Mouse (Mus musculus): ENCODE data around the gene Rfc2.

Rfc2 gene

DNA sequence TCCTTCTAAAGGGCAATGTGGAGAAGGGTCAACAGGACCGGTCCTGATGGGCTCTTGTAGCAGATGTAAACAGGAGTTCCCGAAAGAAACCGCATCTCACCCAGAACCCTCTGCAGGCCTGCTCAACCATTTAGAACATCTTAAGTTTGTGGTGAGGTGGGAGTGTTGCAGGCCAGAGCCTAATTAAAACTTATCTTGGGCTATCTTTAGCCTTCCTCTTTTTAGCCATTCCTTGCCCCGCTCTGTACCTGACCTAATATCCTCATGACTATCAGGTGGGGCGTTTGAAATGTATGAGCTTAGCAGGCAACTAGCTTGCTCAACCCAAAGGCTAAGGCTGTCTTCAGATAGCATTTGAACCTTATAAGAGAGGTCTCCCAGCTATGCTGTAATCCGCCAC is 15.5 kb upstream of the Rfc2 start:
- no peak for DNase-seq (ENCODE audit: inconsistent ontology term)

DNA sequence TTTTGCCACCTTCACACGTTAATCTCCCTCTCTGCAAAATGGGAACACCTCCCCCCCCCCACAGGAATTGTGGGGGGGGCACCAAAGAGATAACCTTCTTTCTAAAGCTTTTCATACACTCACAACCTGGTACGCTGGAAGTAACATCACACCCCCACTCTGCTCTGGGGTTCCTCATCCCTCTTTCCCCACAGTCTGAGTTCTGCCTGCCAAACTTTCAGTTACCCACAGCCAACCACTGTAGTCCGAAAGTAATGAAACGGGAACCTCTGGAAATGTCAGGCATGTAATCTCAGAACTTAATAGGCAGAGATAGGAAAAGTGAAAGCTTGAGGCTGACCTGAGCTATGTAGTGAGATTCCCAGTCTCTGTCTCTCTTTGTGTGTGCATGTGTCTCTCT is 13.7 kb upstream of the Rfc2 start:
- DNase-seq (ENCODE audit: inconsistent ontology term) = no peak

DNA sequence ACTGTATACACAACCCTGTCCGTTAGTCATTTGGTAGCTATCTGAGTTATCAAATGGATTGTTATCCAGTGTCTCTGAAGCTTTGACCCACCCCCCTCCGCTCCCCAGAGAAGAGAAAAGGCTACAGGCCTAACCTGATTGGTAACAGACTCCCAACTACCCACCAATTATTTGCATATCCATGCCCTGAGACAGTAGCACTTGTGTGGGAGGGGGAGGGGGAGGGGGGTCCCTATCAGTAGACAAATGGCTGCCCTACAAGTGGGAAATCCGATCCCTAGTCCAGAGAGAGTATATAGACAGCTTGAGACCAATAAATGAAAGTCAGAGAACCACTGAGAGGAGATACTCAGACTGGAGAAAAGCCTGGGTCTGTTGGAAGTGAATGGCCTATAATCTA is 13.1 kb upstream of the Rfc2 start:
- DNase-seq (ENCODE audit: inconsistent ontology term) = no peak

DNA sequence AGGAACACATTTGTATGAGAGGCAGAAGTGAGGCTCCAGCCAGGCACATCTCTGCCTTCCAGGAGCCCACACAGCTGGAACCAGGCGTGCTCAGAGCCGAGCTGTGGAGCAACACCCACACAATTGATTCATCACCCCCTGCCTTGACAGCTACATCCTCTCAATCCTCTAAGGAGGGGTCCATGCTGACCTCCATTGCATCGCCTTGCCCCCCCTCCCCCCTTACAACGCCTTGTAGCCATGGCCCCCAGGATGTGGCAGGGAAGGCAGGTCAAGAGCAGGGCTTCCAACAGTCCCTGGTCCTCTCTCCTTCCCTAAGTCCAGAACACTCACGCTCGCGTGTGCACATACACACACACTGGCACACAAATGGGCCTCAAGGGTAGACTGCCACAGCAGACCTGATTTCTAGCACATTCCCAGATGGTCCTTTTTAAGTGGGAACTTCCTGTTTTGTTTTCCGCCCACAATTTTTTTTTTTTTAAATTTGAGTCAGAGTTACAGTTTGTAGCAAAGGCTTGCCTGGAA is 12.1 kb upstream of the Rfc2 start:
- no peak for DNase-seq (ENCODE audit: inconsistent ontology term)

DNA sequence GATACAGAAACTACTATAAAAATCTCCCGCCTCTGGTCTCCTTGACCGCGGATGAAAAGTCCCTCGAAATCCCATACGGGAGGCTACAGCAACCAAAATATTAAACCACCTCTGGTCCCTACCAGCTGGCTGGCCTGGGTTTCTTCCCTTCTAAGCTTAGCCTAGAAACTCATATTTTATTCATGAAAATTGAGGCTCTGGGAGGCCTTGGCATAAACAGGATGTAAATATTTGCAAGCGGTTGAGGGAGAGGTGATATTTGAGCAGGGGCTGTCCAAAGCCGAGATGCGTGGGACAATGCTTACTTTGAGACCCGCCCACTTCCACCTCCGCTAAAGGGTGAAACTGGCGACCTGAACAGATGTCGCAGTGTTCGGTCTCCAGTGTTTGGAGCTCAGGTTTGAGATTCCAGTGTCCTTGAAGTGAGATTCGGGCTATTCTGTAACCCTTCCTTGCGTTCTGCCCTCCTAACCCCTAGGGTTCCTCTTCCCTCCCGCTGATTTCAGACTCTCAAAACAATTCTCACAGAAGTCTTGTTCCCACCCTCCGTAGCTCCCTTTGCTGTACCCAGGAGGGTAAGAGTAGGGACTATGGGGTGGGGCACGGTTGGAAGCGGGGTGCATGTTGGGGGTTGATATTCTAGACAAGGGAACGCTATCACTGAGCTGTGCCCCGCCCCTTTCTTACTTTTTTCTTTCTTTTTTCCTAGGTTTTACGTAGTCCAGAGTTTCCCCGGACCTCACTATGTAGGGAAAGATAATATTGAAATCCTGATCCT is 9.2 kb upstream of the Rfc2 start:
- DNase-seq (ENCODE audit: inconsistent ontology term) = peak; percentile 72

DNA sequence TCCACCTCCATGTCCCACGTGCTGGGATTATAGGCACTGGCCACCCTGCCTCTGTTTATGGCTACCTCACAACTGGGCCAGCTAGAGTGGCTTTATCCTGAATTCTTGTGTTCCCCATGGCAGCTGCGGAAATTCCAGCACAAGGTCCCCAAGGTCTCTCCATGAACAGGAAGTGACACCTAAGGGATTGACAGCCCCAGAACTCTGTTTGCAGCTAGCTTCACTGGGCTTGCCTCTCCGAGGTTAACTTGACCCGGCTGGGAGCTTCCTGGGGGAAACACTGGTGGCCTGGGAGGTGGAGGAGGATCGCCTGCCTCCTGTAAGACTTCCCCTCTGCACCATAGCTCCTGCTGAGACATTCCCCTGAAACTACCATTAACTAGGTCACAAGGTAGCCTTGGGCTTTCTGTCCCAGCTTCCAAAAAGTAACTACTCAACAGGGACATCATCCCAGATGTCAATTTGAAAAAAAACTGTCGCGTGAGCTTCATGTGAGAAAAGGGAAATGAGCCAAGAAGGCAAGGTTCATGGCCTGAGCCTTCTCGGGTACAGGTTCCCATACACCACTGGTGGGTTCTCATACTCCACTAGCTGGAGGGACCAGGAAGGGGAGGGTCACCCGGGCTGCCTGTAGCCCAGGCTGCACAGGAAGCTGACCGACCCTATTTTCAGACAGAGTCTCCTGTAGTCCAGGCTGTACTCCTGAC is 8.5 kb upstream of the Rfc2 start:
- no peak for DNase-seq (ENCODE audit: inconsistent ontology term)

DNA sequence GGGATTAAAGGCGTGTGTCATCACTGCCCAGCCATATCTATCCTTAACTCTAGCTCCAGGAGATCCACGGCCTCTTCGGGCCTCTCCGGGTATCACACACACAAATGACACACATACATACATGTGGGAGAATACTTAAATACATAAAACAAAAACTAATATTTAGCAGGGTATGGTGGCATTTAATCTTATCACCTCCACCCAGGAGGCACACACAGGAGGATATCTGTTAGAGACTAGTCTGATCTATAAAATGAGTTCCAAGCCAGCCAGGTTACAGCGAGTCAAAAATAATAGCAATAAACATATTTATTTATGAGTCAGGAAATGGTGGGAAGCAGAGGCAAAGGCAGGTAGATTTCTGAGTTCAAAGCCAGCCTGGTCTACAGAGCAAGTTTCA is 5.3 kb upstream of the Rfc2 start:
- no peak for DNase-seq (ENCODE audit: inconsistent ontology term)

DNA sequence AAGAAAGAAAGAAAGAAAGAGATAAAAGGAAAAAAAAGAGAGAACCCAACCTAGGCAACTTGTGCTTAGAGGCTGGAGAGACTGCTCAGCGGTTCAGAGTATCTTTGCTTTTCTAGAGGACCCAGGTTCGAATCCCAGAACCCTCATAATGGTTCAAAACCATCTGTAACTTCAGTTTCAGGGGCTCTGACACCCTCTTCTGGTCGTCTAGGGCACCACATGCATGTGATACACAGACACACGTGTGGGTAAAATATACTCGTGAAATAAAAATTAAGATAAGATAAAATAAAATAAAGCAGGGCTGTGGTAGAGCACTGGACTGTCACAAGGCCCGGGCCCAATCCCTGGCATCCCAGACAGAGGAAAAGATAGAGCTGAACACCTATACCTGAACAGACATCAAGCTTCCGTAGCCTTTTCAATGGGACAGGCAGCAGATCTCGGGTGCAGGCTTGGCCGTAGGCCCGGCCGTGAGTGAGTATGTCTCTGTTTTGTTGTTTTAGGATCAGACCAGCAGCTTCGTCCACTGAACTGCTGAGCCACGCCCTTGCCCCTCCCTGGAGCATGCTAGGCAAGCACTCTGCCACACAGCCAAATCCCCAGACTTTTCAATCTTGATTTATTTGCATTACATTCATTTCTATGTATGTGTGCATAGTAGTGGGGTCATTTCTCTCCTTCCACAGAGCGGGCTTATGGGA is 4.5 kb upstream of the Rfc2 start:
- DNase-seq (ENCODE audit: inconsistent ontology term) = no peak

DNA sequence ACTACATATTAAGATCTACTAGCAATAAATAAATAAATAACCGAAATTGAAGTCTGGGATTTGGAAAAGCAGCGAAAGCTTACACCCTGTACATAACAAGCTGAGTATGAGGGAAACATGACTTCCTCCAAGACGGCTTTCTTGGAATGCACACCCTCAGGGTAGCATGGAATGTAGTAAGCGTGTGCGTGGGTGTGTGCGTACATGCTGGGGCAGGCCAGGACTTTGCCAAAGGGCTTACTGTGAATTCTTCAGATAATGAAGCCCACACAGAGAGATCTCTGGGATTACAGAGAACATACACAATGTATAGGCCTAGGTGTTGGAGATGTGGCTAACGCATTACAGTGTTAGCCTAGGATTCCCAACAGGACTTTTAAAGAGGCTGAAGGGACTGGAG is 3.6 kb upstream of the Rfc2 start:
- DNase-seq (ENCODE audit: inconsistent ontology term) = no peak

DNA sequence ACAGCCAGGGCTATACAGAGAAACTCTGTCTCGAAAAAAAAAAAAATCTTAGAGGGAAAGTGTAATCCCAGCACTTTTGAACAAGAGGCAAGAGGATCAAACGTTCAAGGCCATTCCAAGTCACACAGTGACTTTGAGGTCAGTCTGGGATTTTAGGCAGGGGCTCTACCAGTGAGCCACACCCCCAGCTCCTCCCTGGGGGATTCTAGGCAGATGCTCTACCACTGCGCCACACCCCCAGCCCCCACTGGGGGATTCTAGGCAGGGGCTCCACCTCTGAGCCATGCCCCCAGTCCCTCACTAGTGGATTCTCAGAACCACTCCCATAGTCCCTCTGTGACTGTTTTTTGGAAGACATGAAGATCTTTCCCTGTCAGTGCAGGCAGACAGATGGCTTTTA is 2.0 kb upstream of the Rfc2 start:
- DNase-seq (ENCODE audit: inconsistent ontology term) = no peak

DNA sequence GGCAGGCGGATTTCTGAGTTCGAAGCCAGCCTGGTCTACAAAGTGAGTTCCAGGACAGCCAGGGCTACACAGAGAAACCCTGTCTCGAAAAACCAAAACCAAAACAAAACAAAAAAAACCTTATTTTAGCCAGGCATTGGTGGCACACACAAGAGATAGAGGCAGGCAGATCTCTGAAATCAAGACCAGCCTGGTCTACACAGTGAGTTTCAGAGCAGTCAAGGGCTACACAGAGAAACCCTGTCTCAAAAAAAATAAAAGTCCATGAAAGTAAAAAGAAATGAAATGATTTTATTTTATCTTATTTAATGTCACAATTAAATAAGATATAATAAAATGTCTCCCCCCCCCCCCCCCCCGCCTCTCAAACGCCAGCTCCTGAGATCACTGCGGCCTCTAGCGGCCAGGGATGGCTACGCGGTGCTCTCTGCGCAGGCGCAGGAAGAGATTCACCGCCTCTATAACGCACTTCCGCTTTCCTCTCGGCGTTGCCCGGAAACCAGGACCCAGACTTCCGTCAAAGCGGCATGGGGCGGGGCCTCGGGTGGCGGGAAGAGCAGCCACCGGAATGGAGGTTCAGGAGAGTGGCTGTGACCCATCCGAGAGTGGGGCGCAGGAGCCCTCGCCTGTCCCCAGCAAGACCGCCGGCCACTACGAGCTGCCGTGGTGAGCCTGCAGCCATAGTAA is 1.2 kb downstream of the Rfc2 start:
- peak; percentile 96 for DNase-seq (ENCODE audit: inconsistent ontology term)

DNA sequence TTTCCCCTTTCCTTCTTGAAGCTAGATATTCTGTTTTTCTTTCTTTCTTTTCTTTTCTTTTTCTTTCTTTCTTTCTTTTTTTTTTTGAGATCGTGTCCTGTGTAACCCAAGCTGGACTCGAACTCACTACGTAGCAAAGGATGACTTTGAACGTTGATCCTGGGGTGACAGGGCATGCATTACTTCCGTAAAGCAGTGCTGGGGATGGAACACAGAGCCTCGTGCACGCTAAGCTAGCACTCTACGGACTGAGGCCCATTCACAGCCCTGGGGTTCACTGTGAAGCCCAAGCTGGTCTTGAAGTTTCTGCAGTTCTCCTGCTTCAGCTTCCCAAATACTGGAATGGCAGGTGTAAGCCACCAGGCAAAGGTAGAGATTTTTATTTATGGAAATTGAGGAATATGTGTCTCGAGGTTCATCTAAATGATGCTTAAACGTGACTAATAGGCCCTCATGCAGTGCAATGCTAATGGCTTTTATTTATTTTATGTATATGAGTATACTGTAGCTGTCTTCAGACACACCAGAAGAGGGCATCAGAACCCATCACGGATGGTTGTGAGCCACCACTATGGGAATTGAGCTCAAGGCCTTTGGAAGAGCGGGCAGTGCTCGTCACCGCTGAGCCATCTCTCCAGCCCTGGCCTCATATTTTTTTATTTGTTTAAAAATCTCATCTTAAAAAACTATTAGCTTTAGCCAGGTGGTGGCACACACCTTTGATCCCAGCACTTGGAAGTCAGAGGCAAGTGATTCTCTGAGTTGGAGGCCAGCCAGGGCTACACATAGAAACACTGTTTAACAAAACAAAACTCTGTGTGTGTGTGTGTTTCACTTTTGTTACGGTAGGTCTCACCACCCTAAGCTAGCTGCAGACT is 2.1 kb downstream of the Rfc2 start:
- DNase-seq (ENCODE audit: inconsistent ontology term) = no peak

DNA sequence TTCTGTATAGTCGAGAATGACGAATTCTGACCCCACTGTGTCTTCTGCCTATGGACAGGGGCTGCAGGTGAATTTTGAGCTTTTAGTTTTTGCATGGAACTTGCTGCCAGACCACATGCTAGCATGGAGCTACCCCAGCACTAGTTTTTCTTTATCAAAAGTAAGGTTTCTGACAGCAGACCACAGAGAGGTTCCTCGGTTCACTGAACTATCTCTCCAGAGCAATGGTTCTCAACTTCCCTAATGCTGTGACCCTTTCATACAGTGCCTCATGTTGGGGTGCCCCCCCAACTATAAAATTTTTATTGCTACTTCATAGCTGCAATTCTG is 2.7 kb downstream of the Rfc2 start:
- DNase-seq (ENCODE audit: inconsistent ontology term) = no peak

DNA sequence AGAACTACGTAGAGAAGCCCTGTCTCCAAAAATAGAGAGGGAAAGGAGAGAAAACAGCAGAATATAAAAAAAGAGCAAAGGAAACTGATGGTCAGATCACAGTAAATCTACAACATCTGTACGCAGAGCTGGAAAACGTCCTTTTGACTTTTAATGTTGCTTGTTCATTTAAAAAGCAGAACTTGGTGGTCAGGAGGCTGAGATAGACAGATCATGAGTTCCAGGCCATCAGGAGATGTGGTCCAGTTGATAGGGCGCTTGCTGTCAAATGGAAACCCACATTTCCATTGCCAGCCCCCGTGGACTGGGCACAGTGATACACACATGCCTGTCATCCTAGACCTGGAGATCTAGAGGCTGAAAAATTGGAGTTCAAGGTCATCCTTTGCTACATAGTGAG is 3.6 kb downstream of the Rfc2 start:
- no peak for DNase-seq (ENCODE audit: inconsistent ontology term)

DNA sequence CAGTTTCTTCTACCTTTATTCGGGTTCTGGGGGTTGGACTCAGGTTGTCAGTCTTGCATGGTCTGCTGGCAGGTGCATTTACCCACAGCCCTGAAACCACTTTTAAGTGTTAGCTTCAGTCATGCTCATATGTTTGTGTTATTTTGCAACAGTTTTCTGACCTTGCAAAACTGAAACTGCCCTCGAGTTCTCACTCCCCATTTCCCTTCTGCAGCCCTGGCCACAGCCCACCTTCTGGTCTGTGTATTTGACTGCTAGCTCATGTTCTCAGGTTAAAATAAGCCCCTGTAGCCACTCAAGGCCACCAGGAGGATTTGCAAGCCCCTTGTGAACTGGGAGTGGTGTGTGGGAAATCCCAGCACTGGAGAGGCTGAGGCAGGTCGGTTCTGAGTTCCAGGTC is 8.7 kb downstream of the Rfc2 start:
- DNase-seq (ENCODE audit: inconsistent ontology term) = no peak

DNA sequence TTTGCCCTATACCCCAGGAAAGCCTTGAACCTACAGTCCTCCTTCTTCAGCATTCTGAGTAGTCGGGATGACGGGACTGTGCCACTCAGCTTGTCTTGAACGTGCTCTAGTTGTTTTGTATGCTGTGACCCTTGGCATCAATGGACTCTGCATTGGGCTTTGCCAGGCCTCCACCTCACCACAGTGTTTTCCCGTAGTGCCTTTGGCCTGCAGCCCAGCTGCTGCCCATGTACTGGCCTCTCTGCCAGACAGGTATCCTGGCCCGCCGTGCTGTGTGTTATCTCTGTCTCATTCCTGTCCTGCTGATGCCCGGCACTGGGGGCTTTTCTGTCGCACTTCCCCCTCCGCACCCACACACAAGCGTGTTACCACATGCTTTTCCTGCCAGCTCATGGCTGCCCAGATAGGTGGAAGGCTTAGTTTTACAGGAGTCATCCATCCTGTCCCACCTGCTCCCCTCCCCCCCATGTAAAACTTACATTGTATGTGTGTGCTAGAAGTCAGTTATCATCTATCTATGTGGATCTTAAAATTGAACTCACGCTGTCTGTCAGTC is 10.9 kb downstream of the Rfc2 start:
- no peak for DNase-seq (ENCODE audit: inconsistent ontology term)

DNA sequence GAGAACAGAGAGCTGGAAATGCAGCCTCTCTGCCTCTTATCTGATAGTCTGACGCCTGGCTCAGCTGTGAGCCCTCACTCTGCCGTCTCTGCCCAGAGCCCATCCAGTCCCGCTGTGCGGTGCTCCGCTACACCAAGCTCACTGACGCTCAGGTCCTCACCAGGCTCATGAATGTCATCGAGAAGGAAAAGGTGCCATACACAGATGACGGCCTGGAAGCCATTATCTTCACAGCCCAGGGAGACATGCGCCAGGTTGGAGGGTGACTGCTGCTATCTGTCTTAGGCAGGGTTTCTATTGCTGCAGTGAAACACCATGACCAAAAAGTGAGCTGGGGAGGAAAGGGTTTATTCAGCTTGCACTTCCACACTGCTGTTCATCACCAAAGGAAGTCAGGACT is 11.9 kb downstream of the Rfc2 start:
- DNase-seq (ENCODE audit: inconsistent ontology term) = no peak

DNA sequence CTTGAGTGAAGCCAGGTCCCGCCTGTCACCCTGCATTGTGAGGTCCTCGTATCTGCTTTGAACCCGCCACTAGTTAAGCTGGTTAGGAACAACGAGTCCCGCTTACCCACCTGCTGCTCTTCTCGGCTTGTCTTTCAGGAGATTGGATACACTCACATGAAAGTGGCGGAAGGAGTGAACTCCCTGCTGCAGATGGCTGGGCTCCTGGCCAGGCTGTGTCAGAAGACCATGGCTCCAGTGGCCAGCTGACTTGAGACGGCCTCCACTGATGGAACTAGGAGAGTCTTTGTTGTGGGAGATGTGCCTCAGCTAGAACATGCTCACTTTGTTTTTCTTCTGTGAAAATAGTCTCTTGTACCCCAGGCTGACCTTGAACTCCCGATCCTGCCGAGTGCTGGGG is 16.5 kb downstream of the Rfc2 start:
- DNase-seq (ENCODE audit: inconsistent ontology term) = no peak

DNA sequence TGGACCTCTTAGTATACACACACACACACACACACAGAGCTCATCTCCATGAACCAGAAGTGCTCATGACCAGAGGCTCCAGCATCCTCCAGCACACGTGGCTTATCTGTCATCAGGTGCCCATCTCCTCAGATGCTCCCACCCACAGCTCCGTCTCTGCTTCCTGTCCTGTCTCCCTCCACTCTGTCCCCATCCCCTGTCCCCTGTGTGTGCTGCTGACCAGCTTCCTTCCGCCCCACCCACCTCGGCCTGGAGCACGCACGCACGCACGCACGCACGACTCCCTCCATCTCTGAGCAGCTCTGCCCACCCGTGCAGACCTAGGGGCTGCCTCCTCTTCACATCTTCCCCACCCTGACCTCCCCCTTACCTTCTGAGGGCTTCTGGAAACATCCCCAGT is 23.2 kb downstream of the Rfc2 start:
- no peak for DNase-seq (ENCODE audit: inconsistent ontology term)

DNA sequence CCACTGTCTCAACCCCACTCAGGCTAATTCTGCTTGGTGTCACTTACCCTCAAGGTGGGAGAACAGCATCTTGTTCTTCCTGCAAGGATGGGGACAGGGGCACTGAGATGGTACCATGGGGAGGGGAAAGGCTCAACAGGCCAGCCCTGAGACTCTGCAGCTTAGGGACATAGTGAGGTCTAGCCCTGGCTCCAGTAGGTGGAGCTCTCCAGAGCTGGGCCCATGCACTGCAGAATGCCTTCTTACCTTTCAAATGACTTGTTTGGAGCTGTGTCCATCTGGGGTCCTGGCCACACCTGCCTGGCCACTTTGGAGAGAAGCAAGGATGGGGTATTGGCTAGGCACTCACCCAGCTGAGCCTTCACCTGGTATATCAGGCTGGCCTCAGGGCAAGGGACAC is 25.1 kb downstream of the Rfc2 start:
- no peak for DNase-seq (ENCODE audit: inconsistent ontology term)

DNA sequence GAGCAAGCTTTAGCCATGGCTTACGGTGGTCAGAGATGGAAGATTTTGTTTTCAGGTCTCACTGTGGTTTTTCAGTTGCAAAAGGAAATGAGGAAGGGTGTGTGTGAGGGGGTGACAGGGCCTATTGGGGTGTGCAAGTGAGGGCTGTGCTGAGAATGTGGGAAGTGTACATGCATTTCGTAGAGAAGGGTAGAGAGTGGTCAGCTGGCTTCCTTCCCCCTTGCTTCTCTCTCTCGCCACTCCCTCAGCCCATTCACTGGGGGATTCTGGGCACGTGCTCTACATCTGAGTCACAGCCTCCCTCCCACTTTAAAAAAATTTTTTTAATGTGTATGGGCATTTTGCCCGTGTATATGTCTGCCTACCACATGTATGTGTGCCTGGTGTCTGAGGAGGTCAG is 26.0 kb downstream of the Rfc2 start:
- DNase-seq (ENCODE audit: inconsistent ontology term) = no peak

Data from Muller cell, postnatal 12 days (primary cell).